Mouse (Mus musculus): ENCODE data around the gene Acot6.

Acot6 gene

GRCm38 (mm10) chr12:84153414-84153813 is 53.0 kb downstream of the Acot6 start:
- DNase-seq (ENCODE audit: low spot score) = no peak

- no peak for DNase-seq (ENCODE audit: low spot score)
These were observed 54.5 kb downstream of the Acot6 start for GRCm38 (mm10) chr12:84154786-84155522.

GRCm38 (mm10) chr12:84155523-84155871 is 55.0 kb downstream of the Acot6 start:
- no peak for DNase-seq (ENCODE audit: low spot score)

GRCm38 (mm10) chr12:84156210-84156609 is 55.8 kb downstream of the Acot6 start:
- DNase-seq (ENCODE audit: low spot score) = no peak

- no peak for DNase-seq (ENCODE audit: low spot score)
These were observed 57.7 kb downstream of the Acot6 start for GRCm38 (mm10) chr12:84158156-84158555.

GRCm38 (mm10) chr12:84160491-84160890 is 60.0 kb downstream of the Acot6 start:
- DNase-seq (ENCODE audit: low spot score) = no peak
